Mouse (Mus musculus) v-Abl transformed pro-B cells (cell line): ENCODE data around the gene Arhgef3.

Source experiments
- in situ Hi-C, 2 experiments: fragments of 400-800 bp; cut with MboI; formaldehyde crosslinking; loops; one replicate each; pipeline ENCODE4 v1.15.1; 2025; ENCODE audit not compliant: unreplicated experiment in 2 of 2

The Arhgef3 gene

GRCm38 (mm10) chr14:27292101-27292500, 177.4 kb downstream of the Arhgef3 start:
- in situ Hi-C loops = loop anchor here in 1 of 2 experiments (25.0 kb wide), 1 partner anchor 445 kb away; no protein-coding TSS in a partner anchor

- in situ Hi-C loops = loop anchor here in 1 of 2 experiments (25.0 kb wide), 1 partner anchor 441 kb away; no protein-coding TSS in a partner anchor
These were observed 181.1 kb downstream of the Arhgef3 start for GRCm38 (mm10) chr14:27295821-27296220.

- in situ Hi-C loops = loop anchor here in 1 of 2 experiments (25.0 kb wide), 1 partner anchor 440 kb away; no protein-coding TSS in a partner anchor
These were observed 182.3 kb downstream of the Arhgef3 start for GRCm38 (mm10) chr14:27296987-27297386.

DNA sequence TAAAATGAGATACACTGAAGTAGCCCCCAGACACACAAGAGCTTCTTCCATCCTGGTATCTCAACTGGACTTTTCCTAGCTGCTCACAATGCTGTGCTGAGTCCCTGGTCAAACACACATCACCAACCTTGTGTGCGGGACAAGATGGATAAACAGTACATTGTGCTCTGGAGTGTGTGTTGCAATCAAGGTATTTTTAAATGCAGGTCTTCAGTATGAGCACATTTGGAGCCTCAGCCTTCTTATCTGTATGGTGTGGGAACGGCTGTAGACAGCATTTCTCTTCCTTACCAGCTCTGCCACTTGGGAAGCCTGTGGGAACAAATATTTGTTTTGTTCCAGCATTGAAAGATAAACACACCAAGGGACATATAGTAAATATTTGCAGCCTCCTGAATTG, 184.2 kb downstream of the Arhgef3 start:
- in situ Hi-C loops = loop anchor here in 1 of 2 experiments (25.0 kb wide), 1 partner anchor 438 kb away; no protein-coding TSS in a partner anchor

GRCm38 (mm10) chr14:27299705-27300104, 185.0 kb downstream of the Arhgef3 start:
- in situ Hi-C loops = loop anchor here in 1 of 2 experiments (25.0 kb wide), 1 partner anchor 438 kb away; no protein-coding TSS in a partner anchor

- in situ Hi-C loops = no loop called here
These were observed 187.2 kb downstream of the Arhgef3 start for GRCm38 (mm10) chr14:27301768-27302499.

- in situ Hi-C loops = no loop called here
These were observed 188.6 kb downstream of the Arhgef3 start for GRCm38 (mm10) chr14:27303294-27303693.

- in situ Hi-C loops = no loop called here
These were observed 189.7 kb downstream of the Arhgef3 start for GRCm38 (mm10) chr14:27304408-27304807.

- in situ Hi-C loops = no loop called here
These were observed 194.1 kb downstream of the Arhgef3 start for GRCm38 (mm10) chr14:27308761-27309160.

GRCm38 (mm10) chr14:27310559-27311242, 196.0 kb downstream of the Arhgef3 start:
- in situ Hi-C loops = no loop called here

- in situ Hi-C loops = no loop called here
These were observed 197.7 kb downstream of the Arhgef3 start for GRCm38 (mm10) chr14:27312380-27312779.

GRCm38 (mm10) chr14:27315737-27316136, 201.0 kb downstream of the Arhgef3 start:
- in situ Hi-C loops = no loop called here

- in situ Hi-C loops = no loop called here
These were observed 202.4 kb downstream of the Arhgef3 start for GRCm38 (mm10) chr14:27317146-27317545.

DNA sequence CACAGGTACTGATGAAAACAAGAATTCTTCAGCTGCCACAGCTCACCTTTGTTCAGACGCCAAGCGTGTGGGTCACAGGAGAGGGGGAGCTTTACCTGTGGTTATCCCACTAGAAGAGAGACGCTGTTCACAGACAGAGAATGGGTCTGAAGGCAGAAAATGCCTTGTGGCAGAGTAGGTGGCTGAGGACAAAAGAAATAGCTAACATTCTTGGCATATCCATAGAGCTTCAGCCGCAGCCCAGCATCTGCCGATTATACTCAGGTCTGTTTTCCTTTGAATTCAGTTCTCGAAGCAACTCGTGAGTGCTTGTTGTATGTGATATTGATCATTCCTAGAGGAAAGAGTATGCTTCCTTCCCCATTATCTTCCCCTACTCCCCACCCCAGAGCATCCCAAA, 204.7 kb downstream of the Arhgef3 start:
- in situ Hi-C loops = no loop called here

DNA sequence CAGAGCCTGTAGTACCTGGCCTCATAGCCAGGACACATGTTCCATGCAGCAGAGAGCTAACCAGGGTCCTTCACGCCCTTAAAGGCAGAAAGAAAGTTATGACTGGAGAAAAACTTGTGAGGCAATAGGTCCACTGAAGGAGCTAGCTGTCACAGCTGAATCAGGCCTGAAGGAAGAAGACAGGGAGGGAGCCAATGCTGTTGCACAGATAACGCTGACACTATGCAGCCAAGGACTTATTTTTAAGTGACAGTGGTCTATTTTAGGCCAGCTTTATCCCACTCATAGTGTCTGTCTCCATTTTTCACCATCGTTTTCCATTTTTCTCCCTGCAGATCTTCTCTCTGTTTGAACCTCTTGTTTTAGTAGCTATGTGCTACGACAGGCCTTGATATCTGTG, 207.3 kb downstream of the Arhgef3 start:
- in situ Hi-C loops = no loop called here

DNA sequence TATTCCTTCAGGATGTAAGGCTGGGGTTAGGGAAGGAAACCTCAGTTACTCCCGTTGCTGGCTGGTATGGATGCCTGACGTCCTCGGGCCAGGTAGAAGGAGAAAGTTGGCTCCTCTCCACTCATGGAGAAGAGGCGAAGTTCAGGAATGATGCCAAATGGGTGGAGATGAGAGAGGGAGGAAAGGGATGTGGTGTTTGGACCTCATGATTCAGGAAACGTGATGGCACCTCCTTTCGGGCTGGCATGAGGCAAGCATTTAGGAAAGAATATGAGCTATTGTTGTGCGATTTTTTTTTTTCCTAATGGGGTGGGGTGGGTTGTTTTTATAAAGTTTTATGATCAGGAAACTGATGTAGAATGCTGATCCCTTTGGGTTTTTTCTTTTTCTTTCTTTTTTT, 210.0 kb downstream of the Arhgef3 start:
- in situ Hi-C loops = loop anchor here in 1 of 2 experiments (25.0 kb wide), 2 partner anchors 287 to 413 kb away; partner anchors contain the start of gene Il17rd

- in situ Hi-C loops = loop anchor here in 1 of 2 experiments (25.0 kb wide), 2 partner anchors 288 to 412 kb away; partner anchors contain the start of gene Il17rd
These were observed 210.8 kb downstream of the Arhgef3 start for GRCm38 (mm10) chr14:27325537-27325936.

- in situ Hi-C loops = loop anchor here in 1 of 2 experiments (25.0 kb wide), 2 partner anchors 291 to 409 kb away; partner anchors contain the start of gene Il17rd
These were observed 213.2 kb downstream of the Arhgef3 start for GRCm38 (mm10) chr14:27327862-27328261.

DNA sequence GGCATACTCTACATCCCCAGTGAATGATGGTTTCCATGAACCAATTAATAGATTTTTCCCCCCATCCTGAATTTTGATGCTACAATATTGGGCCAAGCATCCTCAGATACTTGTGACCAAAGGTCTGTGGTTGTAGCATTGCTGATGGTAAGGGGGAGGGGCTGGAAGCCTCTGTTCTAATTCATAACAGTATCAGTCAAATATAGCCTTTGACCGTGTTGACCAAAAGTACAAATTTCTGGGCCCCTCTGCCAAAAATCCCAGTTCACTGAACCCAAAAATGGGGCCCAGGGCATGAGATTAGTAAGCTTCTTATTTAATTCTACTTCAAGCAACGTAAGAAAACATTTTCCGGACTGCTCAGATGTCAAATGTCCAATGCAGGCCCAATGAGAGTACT, 214.3 kb downstream of the Arhgef3 start:
- in situ Hi-C loops = loop anchor here in 1 of 2 experiments (25.0 kb wide), 2 partner anchors 292 to 408 kb away; partner anchors contain the start of gene Il17rd

GRCm38 (mm10) chr14:27331490-27332035, 216.9 kb downstream of the Arhgef3 start:
- in situ Hi-C loops = loop anchor here in 1 of 2 experiments (25.0 kb wide), 2 partner anchors 294 to 406 kb away; partner anchors contain the start of gene Il17rd
